Mouse (Mus musculus) adrenal gland, adult 18-20 months (tissue): ENCODE measurements around the gene Mtg2. TPM values are rescaled to one million over a fixed set of nuclear protein-coding genes. Genes with fewer than 3 reads are reported as not detected.
A peak's percentile ranks its signal among the peaks of the same experiment; 100 is the strongest.

ENCODE experiments used
- DNase-seq, 2 experiments: peaks; one replicate each; pipeline ENCODE4 v3.0.0; 2021 to 2022; ENCODE audit warnings: low spot score in 2 of 2
- total RNA-seq, 2 experiments: library from RNA; stranded (reverse); gene quantifications; 1 replicate in 1 of 2; 2 replicates in 1 of 2; pipeline ENCODE4 v1.2.3; 2021

The Mtg2 gene
- total RNA-seq, 2 experiments from 2014 or later: 14.6 to 15.3 TPM

- DNase-seq: no peak
Observed at GRCm38 (mm10) chr2:180051986-180052733, 18.2 kb upstream of the Mtg2 start.

- no peak for DNase-seq
Observed at GRCm38 (mm10) chr2:180053001-180053400, 17.4 kb upstream of the Mtg2 start.

- no peak for DNase-seq
Observed at GRCm38 (mm10) chr2:180063338-180064131, 6.9 kb upstream of the Mtg2 start.

GRCm38 (mm10) chr2:180069770-180070480 is 463 bp upstream of the Mtg2 start:
- DNase-seq: no peak

- DNase-seq: no peak
Observed at GRCm38 (mm10) chr2:180071671-180072070, 1.3 kb downstream of the Mtg2 start.

GRCm38 (mm10) chr2:180072886-180073285 is 2.5 kb downstream of the Mtg2 start:
- DNase-seq: no peak

GRCm38 (mm10) chr2:180077622-180078021 is 7.2 kb downstream of the Mtg2 start:
- no peak for DNase-seq

- no peak for DNase-seq
Observed at GRCm38 (mm10) chr2:180080680-180081079, 10.3 kb downstream of the Mtg2 start.

- DNase-seq: no peak
Observed at GRCm38 (mm10) chr2:180083063-180083462, 12.7 kb downstream of the Mtg2 start.

GRCm38 (mm10) chr2:180084565-180084964 is 14.2 kb downstream of the Mtg2 start:
- no peak for DNase-seq

- no peak for DNase-seq
Observed at GRCm38 (mm10) chr2:180085926-180086636, 15.7 kb downstream of the Mtg2 start.

- DNase-seq: no peak
Observed at GRCm38 (mm10) chr2:180086637-180087027, 16.2 kb downstream of the Mtg2 start.

GRCm38 (mm10) chr2:180087472-180087871 is 17.1 kb downstream of the Mtg2 start:
- DNase-seq: no peak

- no peak for DNase-seq
Observed at GRCm38 (mm10) chr2:180090285-180090684, 19.9 kb downstream of the Mtg2 start.

GRCm38 (mm10) chr2:180095711-180096110 is 25.3 kb downstream of the Mtg2 start:
- no peak for DNase-seq

GRCm38 (mm10) chr2:180097585-180097984 is 27.2 kb downstream of the Mtg2 start:
- DNase-seq: no peak

- no peak for DNase-seq
Observed at GRCm38 (mm10) chr2:180098167-180098566, 27.8 kb downstream of the Mtg2 start.

- no peak for DNase-seq
Observed at GRCm38 (mm10) chr2:180099529-180099928, 29.1 kb downstream of the Mtg2 start.

- DNase-seq: no peak
Observed at GRCm38 (mm10) chr2:180103151-180103977, 33.0 kb downstream of the Mtg2 start.

GRCm38 (mm10) chr2:180103978-180104658 is 33.7 kb downstream of the Mtg2 start, which contains the start of gene Hrh3:
Hrh3 (minus strand) TSS chr2:180104488.
- DNase-seq: peak; percentile 89 to 93
